Mouse (Mus musculus) left cerebral cortex, adult 9 months (tissue): ENCODE data around the gene Gpc6.

Experiments
- DNase-seq, 2 experiments: peaks; one replicate each; pipeline ENCODE4 v3.0.0; 2022; ENCODE audit warnings: low spot score in 2 of 2

Gpc6 gene

DNA sequence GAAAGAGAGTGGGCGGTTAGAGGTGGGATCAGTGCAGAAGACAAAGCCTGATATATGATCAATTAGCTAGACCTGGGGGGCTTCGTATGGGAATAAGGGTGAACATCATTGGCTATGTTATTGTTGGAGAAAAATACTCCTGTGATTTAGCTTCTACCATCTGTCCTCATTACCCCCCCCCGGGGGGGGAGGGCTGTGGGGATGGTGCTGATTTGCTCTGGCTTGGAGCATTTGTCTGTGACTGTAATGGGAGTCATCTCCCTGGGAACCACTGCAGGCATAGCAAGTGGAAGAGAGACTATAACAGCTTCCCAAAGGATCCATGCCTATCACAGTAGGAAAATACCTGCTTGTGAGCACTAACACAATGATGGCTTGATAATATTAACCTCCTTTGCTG lies 783.7 kb downstream of the Gpc6 start:
- DNase-seq: no peak

DNA sequence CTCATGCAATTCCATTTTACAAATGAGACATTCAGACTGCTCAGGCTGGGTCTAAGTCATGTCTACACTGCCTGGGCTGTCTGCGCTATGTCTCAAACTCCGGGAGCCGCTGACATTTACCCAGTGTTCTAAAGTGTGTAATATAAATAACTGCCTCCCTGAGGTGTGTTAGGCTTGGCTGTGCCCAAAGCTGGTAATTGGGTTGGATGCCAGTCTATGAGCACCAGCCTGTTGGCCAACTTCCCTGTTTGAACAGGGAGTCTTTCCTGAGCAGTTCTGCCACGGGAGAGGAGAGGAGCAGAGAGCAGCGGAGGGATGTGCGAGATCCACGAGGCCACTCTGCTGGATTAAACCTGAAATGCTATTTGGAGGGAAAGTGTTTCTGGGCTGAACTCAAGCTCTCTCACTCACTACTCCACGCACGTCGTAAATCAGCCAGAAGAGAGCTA lies 785.4 kb downstream of the Gpc6 start:
- peak in 1 of 2 experiments; percentile 21 for DNase-seq

DNA sequence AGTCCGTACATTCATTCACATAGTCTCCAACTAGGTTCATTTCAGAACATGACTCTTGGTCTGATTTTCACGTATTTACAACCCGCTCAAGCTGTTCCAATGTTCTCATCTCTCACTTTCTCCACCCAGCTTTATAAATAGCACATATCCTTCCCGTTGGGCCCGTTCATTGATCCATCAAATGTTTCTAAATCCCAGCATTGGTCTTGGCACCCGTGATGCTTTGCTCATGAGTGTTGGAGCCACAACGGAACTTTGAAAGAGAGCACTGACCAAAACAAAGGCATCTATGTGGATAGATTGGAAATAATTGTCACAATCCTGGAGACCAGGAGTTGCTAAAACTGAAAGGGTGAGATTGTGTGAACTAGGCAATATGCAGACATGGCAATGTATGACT lies 787.2 kb downstream of the Gpc6 start:
- no peak for DNase-seq

DNA sequence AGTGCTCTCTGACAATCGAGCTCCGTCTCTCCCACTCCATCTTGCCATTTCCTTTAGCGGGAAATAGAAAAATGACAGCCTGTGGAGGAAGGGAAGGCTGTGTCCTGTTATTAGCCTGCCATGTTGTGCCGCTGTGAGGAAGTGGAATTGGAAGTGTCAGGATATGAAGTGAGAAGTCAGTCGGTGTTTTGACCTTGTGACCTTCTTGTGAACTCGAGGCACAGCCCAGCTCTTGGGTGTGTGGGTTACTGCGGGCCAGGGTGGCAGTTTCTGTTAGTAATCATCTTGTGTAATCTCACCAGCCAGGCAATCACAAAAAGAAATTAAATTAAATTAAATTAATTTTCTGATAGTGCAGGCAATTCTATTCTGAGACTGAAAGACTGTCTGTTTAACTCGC lies 789.0 kb downstream of the Gpc6 start:
- DNase-seq: no peak

DNA sequence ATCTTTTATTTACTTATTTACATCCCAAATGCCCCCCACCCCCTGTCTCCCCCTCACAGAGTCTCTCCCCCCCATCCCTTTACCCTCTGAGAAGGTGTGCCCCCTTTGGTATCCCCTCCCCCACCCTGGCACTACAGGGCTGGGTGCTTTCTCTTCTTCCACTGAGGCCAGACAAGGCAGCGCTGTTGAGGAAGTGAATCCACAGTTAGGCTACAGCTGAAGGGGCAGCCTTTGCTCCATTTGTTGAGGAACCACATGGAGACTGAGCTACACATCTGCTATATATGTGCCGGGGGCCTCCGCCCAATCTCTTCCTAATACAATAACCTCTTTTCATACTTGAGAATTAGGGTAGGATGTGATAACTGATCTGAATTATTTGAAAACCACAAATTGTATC lies 791.2 kb downstream of the Gpc6 start:
- DNase-seq: no peak

DNA sequence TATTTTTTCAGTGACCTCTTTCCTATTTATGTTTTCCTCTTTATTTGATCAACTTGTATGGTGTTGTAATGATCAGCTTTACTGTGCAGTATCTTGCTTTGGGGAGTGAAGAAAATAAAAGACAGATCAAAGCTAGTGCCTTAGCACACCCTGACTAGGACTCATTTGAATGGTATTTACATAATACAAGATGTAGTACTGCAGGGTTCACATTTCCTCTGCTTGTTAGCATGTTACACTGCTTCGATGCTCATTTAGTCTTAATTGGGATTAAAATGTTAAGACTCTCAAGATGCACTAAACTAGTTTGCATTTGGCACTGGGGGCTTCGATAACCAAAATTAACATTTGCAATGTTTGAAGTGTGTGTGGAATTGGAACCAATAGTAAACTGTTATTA lies 803.6 kb downstream of the Gpc6 start:
- DNase-seq: no peak

DNA sequence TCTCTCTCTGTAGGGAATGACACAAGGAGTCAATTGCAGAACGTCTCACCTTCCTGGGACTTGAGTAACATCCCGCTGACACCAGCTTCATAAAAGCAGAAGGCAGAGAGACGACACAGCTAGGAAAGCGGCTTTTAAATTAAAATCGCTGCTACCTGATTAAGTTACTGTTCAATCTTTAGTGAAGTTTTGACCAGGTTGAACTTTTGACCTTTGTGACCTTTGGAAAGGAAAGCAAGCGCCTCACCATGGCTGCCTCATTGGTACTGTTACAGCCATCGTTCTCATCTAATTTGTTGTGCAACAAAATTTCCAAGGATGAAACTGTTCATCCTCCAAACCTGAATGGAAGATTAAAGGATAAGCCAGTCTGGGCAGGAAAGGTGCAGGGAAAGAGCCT lies 830.1 kb downstream of the Gpc6 start:
- no peak for DNase-seq

DNA sequence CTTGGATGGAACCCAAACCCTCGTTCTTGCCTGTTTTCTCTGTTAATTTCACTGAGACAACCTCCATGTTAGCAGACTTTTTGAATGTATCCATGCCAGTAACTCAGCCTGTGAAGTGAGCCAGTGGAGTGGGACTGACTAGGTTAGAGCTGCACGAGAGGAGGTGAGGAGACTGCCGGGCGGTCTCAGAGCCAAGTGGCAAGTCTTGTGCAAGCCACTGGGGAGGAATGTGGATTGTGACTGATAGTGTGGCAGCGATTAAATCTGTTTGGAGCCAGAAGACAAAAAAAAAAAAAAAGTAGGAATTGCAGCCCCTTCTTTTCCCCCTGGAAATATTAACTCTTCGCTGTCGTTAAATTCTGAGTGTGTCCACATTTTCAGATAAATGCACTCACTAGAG lies 831.4 kb downstream of the Gpc6 start:
- DNase-seq: no peak

DNA sequence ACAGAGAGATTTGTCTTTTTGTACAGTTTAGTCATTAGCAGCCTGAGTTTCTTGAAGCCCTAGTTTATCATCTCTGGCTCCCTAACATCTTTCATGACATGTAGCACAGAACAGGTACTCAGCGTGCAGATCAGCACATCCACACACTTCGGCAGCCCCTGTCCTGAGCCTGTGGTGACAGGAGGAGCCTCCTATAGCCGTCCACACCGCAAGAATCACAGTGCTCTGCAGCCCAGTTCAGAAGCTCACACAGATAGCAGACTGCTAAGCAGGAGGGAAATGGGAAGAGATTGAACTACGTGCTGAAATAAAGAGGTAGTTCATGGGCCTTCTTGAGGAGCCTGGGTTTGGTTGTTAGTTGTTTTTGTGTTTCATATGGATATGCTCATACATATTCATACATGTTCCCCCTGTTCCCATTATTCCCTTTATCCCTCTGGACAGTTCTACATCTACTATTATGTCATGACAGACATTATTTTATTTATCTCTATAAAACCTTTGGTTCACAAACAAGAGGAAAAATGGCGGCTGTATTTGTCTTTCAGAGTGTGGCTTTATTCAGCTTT lies 832.8 kb downstream of the Gpc6 start:
- no peak for DNase-seq

DNA sequence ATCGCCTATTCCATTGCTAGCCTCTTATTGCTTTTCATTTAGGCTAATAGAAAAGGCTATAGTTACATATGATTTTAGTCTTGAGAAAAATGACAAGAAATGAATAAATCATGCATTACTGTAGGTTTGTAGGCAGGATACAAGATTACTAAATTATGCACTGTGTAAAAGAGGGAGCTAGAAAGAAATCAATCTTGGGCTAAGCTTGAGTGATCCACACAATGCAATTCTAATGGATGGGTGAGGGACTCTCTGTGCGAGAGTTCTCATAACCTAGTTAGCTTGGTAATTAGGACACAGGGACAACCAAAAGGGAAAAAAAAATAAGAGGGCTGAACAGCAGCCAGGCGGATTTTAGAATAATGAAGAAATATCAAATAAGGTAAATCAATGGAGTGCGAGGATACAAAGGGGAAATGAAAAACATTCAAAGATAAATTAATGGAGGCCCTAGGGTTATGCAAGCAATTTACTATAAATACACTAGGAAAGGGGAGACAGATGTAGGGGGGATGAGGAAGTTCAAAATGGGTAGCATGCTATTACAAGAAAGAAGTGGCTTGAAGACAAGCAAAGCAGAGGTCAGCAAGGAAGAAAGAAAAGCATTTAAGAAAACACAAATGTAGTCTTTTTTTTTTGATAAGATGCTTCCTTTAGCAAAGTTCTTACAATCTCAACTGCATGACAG lies 835.9 kb downstream of the Gpc6 start:
- no peak for DNase-seq

DNA sequence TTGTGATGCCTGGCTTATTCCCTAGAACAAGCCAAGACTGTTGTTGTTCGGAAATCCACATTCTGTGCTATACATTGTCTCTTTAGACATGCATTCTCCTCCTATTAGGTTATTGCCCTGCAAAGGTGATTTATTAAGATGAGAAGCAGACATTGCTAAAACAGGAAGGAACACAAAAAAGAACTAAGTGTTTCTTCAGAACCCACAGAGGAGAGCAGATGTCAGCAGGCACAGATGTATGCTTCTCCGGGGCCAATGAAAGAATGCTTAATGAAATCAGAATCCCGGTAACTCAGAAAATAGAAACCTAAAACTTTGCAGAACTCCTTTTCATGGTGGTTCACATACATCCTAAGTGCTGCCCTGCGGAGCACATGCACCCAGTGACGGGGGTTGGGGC lies 837.8 kb downstream of the Gpc6 start:
- no peak for DNase-seq

DNA sequence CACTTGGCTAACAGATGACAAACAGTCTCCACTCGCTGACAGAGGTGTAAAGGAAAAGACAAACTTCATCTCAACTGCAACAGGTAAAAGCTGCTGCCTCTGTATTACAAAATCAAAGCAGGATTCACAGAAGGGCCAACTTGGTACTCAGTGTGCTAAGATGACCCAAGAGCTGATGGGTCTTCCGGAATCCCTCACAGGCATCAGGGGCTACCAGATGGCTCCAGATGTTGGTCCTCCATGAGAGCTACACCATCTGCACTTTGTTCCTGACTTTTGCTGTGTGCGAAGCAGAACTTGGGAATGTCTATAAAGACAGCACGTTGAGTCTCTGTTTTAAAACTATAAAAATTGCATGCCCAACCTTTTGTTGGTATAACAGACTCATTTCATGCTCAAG lies 842.7 kb downstream of the Gpc6 start:
- no peak for DNase-seq

DNA sequence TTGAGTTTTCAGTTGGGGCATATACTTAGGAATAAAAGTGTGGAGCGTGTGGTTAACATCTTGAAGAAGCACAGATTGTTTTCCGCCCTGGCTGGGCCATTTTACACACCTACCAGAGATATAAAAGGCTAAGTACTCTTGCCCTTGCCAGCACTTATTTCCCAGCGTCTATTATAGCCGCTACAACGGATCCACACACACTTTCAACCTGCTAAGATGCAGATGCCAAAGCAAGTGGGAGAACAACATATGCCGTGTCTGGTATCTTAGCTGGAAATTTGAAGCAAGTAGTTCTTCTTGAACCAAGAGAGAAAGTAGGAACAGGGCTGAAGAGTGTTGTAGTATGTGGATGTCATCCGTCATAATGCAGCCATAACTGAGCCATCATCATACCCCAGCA lies 843.6 kb downstream of the Gpc6 start:
- peak in 1 of 2 experiments; percentile 51 for DNase-seq

DNA sequence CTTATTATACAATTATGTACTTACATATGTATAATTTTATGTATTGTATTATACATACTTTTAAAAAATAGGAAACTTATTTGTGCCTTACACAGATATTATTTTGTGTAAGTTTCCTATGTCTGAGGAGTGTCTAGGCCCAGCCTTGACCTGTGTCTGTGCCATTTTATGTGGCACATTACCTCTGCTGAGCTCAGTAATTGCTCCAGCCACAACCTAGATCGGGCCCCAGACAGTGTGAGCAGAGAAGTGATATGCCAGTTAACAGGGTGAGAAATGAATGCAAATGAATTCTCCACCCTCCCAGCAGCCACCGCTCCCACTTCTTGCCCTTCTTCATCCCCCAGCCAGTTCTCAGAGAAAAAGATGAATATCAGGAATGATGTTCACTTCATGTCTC lies 848.3 kb downstream of the Gpc6 start:
- DNase-seq: no peak

DNA sequence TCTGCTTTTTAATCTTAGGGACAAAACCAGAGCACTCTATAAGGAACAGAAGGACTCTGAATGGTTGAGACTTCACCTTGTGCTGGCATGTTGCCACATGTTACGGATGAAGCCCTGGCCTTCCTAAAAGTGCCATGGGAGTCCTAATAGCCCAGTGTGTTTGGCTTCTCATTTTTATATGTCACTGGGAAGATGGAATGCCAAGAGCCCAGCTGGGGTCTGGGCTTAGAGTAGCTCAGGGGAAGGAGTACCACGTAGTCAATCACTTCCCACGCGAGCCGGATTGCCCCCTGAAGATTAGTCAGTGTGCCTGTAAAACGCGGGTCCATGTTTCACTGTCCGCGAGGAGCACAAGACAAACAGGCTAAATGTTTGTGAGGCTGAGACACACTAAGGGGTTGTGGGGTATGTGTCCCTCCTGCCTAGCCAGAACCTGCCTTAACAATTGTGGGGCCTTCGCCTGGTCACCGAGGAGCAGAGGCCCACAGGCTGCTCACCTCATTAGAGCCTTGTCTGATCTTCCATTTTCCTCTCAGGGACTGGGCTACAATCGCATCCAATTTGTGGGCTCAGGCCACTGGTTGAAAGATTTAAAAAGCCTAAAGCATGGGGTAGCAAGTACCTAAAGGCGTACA lies 852.9 kb downstream of the Gpc6 start:
- DNase-seq: no peak

DNA sequence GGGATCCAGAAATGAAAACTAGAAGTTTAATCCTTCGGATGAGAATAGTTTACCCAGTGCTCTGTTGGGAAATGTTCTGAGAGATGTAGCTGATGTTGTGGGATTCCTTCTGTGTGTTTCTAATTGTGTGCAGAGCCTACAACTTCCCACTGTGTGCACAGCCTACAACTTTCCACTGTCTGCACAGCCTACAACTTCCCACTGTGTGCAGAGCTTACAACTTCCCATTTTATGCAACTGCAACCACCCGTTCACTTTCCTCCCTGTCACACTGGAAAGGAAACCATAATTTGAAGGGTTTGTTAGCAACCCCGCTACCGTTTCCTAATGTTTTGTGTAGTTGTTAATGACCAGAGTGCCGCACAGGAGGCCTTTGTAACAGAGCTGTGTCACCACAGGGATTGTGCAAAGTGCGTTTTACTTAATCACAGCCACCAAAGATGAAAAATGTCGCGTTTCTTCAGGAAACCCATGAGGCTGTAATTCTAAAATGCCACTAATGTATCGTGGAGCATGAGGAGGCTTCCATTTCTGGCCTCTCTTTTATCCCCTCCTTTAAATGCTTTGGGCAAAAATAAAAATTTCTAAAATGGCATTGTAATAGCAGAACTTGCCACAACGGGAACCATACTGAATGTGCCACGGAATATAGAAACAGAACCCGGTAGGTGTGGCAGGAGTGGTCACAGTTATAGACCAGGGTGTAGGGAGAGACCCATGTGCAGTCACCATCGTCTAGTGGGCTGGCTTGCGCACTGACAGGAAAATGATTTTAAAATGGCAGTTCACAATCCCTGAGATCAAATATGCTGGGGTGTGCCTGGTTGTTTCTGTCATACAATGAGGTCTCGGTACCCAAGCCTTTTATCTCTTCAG lies 853.7 kb downstream of the Gpc6 start:
- no peak for DNase-seq

DNA sequence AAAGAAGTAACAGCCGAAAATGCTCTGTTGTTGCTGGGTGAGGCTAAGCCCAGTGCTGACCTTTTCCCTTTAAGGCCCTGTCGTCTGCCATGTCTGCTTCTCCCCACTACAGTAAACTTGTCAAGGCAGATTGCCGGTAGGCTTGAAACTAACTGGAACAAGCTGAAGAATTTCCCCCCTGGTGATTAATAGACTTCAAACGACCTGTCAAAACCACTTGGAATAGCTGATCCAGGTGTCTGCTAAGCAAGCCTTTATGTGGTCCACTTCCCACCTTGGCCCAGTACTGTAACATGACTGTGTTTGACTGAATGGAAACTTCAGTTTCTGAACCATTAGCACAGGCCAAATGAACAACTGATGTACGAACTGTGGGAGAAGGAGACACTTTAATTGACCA lies 856.6 kb downstream of the Gpc6 start:
- no peak for DNase-seq

DNA sequence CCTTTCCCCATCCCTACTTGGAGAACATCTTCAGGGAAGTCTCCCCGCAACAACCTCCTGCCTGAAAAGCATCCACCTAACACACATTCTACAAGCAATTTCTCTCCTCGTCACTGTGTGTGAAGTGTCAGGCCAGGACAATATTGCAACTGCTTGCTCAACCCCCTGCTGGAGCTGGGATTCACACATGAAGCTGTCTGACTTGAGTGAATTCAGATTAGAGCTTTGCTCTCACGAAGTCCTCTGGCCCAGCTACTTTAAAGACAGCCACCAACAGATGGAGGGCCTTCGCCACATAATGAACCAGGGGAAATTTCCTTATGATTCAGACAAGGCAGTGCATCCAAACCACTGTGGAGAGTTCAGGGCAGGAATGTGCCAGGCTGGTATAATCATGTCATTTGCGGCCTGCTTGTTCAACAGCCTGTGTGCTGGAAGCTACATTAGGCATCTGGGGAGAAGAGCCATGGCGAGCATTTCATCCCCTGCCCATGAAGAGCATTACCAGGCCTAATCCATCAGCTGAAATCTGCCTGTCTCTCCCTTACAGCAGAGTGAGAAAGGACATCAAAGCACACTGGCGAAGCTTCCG lies 858.7 kb downstream of the Gpc6 start:
- no peak for DNase-seq

DNA sequence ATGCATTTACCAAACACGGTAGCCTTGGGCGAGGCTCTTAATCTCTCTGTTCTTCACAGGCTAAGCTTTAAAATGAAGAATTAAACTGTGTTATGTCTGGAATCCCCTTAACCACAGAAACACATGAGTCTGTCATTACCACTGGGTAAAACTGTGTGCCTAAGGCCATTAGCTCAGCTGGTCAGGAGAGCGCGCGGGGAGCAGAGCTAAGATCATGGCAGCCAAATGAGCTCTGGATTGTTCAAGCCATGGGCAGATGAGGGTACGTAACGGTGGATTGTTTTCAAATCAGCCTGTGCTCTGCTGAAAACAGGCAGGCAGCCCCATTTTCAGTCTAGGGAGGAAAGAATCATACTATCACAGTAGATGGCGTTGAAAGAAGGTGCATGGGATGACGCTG lies 859.8 kb downstream of the Gpc6 start:
- DNase-seq: no peak

DNA sequence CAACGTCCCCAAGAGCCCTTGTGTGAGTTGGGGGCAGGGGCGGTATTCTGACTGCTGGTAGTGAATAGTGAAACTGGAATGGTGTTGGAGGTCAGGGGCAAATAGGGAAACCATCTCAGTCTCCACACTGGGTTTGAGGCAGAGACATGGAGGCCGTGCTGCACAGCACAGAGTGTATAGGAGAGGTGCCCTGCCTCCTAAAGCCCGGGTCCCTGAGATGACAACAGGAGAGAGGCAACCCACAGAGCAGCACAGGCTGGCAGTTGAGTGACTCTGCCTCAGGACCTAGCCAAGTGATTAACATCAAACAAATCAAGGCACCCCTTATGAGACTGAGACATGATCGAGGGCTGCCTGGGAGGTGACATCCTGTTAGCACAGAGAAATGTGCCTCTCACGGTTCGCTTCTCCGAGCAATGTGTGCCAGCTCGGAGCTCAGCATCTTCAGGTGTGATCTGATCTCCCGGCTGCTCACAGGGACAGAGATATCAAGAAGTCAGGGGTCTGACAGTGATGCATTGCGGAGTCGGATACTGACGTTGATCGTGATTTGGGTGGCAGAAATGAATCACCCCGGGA lies 860.5 kb downstream of the Gpc6 start:
- DNase-seq: no peak

DNA sequence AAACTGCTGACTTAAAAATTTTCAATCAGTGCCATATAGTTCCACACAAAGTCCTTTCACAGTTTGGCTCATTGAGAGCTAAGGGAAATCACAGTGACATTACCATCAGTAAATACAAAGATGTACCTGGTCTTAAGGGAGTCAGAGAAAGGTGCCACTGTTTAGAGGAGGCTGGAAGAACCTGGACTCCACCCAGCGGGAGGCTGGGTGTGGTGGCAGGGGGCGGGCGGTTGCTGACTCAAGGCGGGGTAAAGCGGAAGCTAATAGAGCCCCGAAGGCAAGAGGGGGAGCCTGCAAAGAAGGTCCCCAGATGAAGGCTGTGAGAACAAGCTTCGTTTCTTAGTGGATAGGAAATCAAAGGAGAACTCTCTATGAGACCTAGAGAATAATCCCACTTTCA lies 861.5 kb downstream of the Gpc6 start:
- DNase-seq: no peak

DNA sequence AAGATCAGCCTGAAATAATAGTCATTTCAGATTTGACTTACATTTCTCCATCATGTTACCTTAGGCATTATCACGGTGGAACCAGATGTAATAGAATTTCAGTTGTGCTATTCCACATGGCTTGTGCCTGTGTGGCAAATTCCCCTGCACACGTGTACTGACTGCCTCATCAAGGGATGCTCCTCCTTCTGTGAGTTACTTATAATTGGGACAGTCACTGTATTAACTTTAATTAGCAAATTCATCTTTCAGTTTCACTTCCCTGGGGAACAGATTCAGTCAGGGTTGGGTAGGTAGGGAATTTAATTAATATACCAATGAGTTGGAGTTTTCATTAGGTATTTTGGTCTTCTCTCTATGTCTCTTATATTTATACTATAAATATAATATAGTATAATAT lies 869.8 kb downstream of the Gpc6 start:
- DNase-seq: no peak
